8 mouse cellular contexts compared by ENCODE assay signal in genomic region chr7:25269545-25270271, GRCm38 (mm10). TPM values are rescaled to one million over a fixed set of nuclear protein-coding genes. Genes with fewer than 3 reads are reported as not detected.
DNase-seq lines count a peak whose midpoint lies in the region; ATAC-seq and TF ChIP-seq lines count a peak whose summit lies in the region.

No protein-coding gene starts in this region.

- no peak for DNase-seq in lung, postnatal 25 days (ENCODE audit: low spot score)
- DNase-seq in cerebellum, adult 9-10 months = peak; percentile 62
- DNase-seq in frontal cortex, postnatal 36 days (ENCODE audit: low spot score in 2 of 2) = no peak
- no peak for DNase-seq in frontal cortex, adult 2 months (ENCODE audit: extremely low spot score in 1 of 2, low spot score in 1 of 2)

- no peaks in the 10 kb centered on the region for H3K9me3 ChIP-seq in lung, embryonic 16.5 days (ENCODE audit: control insufficient read depth, low read length)
- H3K9me3 ChIP-seq in limb, embryonic 12.5 days = no peaks in the 10 kb centered on the region

- H3K9ac ChIP-seq in lung, embryonic 16.5 days (ENCODE audit: low read length) = peak overlapping the region; percentile 71
- H3K9ac ChIP-seq in limb, embryonic 12.5 days (replicated peaks) = peak overlapping the region; percentile 68; the same call in 1 of the 2 replicates

- H3K4me1 ChIP-seq in lung, embryonic 16.5 days (replicated peaks; ENCODE audit: control insufficient read depth, insufficient read depth, low read length) = peaks cover 17% of the 10 kb centered on the region
- H3K4me1 ChIP-seq in limb, embryonic 12.5 days (replicated peaks) = peaks cover 29% of the 10 kb centered on the region
- H3K4me1 ChIP-seq in olfactory bulb, adult 2 months (ENCODE audit: control insufficient read depth, insufficient read depth, low read length) = peaks cover 52% of the 10 kb centered on the region

- peak overlapping the region; percentile 19 for H3K27ac ChIP-seq in lung, embryonic 16.5 days (ENCODE audit: low read length)
- H3K27ac ChIP-seq in limb, embryonic 12.5 days = no peak overlapping the region
- H3K27ac ChIP-seq in olfactory bulb, adult 2 months (ENCODE audit: insufficient read depth, low read depth, low read length) = no peak overlapping the region

- no peak for TF ChIP-seq POLR2A in olfactory bulb, adult 2 months (IDR thresholded peaks at IDR 0.05; ENCODE audit: insufficient read depth, low read depth, low read length)

- H3K36me3 ChIP-seq in lung, embryonic 16.5 days (ENCODE audit: control insufficient read depth, insufficient read depth, low read length) = peaks cover 7% of the 10 kb centered on the region
- peaks cover 31% of the 10 kb centered on the region for H3K36me3 ChIP-seq in limb, embryonic 12.5 days

- no peak for ATAC-seq in lung, embryonic 16.5 days (ENCODE audit: low read depth)
- peak; percentile 5 for ATAC-seq in granulocyte monocyte progenitor cell, adult 5-6 weeks (replicated peaks; ENCODE audit: poor library complexity, severe bottlenecking)
- no peak for ATAC-seq in limb, embryonic 12.5 days (ENCODE audit: insufficient number of reproducible peaks, insufficient read depth, low FRiP score, low TSS enrichment, low read depth)

- H3K4me3 ChIP-seq in lung, embryonic 16.5 days (ENCODE audit: low read length) = peak overlapping the region; percentile 59
- H3K4me3 ChIP-seq in limb, embryonic 12.5 days (replicated peaks) = peak overlapping the region; percentile 72
- peak overlapping the region; percentile 17; the same call in 1 of the 2 replicates for H3K4me3 ChIP-seq in olfactory bulb, adult 2 months (ENCODE audit: insufficient read depth, low read depth, low read length)

- H3K27me3 ChIP-seq in lung, embryonic 16.5 days (ENCODE audit: control insufficient read depth, insufficient read depth, low read depth, low read length) = no peaks in the 10 kb centered on the region
- H3K27me3 ChIP-seq in limb, embryonic 12.5 days = no peaks in the 10 kb centered on the region

- TF ChIP-seq CTCF in olfactory bulb, adult 2 months (IDR thresholded peaks at IDR 0.05; ENCODE audit: insufficient read depth, low read depth, low read length) = no peak

- 79% methylated on average over 8 of the region's 8 CpGs for WGBS in lung, embryonic 16.5 days
- WGBS in limb, embryonic 12.5 days = 85% methylated on average over 8 of the region's 8 CpGs
- WGBS in olfactory bulb, adult 2 months = 52% methylated on average over 8 of the region's 8 CpGs

- peak overlapping the region; percentile 82 for H3K4me2 ChIP-seq in lung, embryonic 16.5 days (ENCODE audit: low read depth, low read length)
- peak overlapping the region; percentile 81 for H3K4me2 ChIP-seq in limb, embryonic 12.5 days

RNA-seq across cellular contexts. Expression of gene Cic, which starts 2.2 kb away (rescaled TPM):
- polyA plus RNA-seq in lung, embryonic 16.5 days (2015; fragmentation: Nextera tagmentation; extraction: Ambion mirVana) = 23.5 and 28.9 TPM in 2 replicates
- 130 and 136 TPM in 2 replicates for total RNA-seq in granulocyte monocyte progenitor cell, adult 5-6 weeks (2014; fragmentation: Nextera tagmentation)
- total RNA-seq in granulocyte monocyte progenitor cell, adult 5-6 weeks (2017) = 25.1 and 31.3 TPM in 2 replicates
- polyA plus RNA-seq in limb, embryonic 12.5 days (2016; fragmentation: Nextera tagmentation; extraction: Ambion mirVana) = 34.9 and 38.7 TPM in 2 replicates
- polyA plus RNA-seq in olfactory bulb, adult 2 months (2012; ENCODE audit: insufficient read depth, insufficient read length, low replicate concordance, missing spikeins) = 41.9 TPM in 1 of 2 replicates, not detected in the other
- 92.4 and 104 TPM in 2 replicates for polyA plus RNA-seq in frontal cortex, adult 2 months (2012; rRNA removed)

RNA-seq across cellular contexts. Expression of gene Erf, which starts 19.1 kb away (rescaled TPM):
- polyA plus RNA-seq in lung, embryonic 16.5 days (2015; fragmentation: Nextera tagmentation; extraction: Ambion mirVana) = 10.5 and 13.6 TPM in 2 replicates
- 10.5 and 10.7 TPM in 2 replicates for total RNA-seq in granulocyte monocyte progenitor cell, adult 5-6 weeks (2014; fragmentation: Nextera tagmentation)
- 5.3 and 6.0 TPM in 2 replicates for total RNA-seq in granulocyte monocyte progenitor cell, adult 5-6 weeks (2017)
- polyA plus RNA-seq in limb, embryonic 12.5 days (2016; fragmentation: Nextera tagmentation; extraction: Ambion mirVana) = 22.3 and 24.3 TPM in 2 replicates
- polyA plus RNA-seq in olfactory bulb, adult 2 months (2012; ENCODE audit: insufficient read depth, insufficient read length, low replicate concordance, missing spikeins) = not detected in 2 replicates
- 38.9 TPM in 2 replicates for polyA plus RNA-seq in frontal cortex, adult 2 months (2012; rRNA removed)

RNA-seq across cellular contexts. Expression of gene Pafah1b3, which starts 28.1 kb away (rescaled TPM):
- 170 and 173 TPM in 2 replicates for polyA plus RNA-seq in lung, embryonic 16.5 days (2015; fragmentation: Nextera tagmentation; extraction: Ambion mirVana)
- 17.2 and 41.6 TPM in 2 replicates for total RNA-seq in granulocyte monocyte progenitor cell, adult 5-6 weeks (2014; fragmentation: Nextera tagmentation)
- total RNA-seq in granulocyte monocyte progenitor cell, adult 5-6 weeks (2017) = 16.1 and 17.4 TPM in 2 replicates
- 288 and 295 TPM in 2 replicates for polyA plus RNA-seq in limb, embryonic 12.5 days (2016; fragmentation: Nextera tagmentation; extraction: Ambion mirVana)
- not detected in 2 replicates for polyA plus RNA-seq in olfactory bulb, adult 2 months (2012; ENCODE audit: insufficient read depth, insufficient read length, low replicate concordance, missing spikeins)
- polyA plus RNA-seq in frontal cortex, adult 2 months (2012; rRNA removed) = 33.5 and 43.0 TPM in 2 replicates

RNA-seq across cellular contexts. Expression of gene Prr19, which starts 31.5 kb away (rescaled TPM):
- polyA plus RNA-seq in lung, embryonic 16.5 days (2015; fragmentation: Nextera tagmentation; extraction: Ambion mirVana) = 0.13 TPM in 1 of 2 replicates, not detected in the other
- total RNA-seq in granulocyte monocyte progenitor cell, adult 5-6 weeks (2014; fragmentation: Nextera tagmentation) = not detected in 2 replicates
- not detected in 2 replicates for total RNA-seq in granulocyte monocyte progenitor cell, adult 5-6 weeks (2017)
- 0.66 and 0.86 TPM in 2 replicates for polyA plus RNA-seq in limb, embryonic 12.5 days (2016; fragmentation: Nextera tagmentation; extraction: Ambion mirVana)
- not detected in 2 replicates for polyA plus RNA-seq in olfactory bulb, adult 2 months (2012; ENCODE audit: insufficient read depth, insufficient read length, low replicate concordance, missing spikeins)
- 0.17 and 0.28 TPM in 2 replicates for polyA plus RNA-seq in frontal cortex, adult 2 months (2012; rRNA removed)

RNA-seq across cellular contexts. Expression of gene Gsk3a, which starts 32.1 kb away (rescaled TPM):
- 7.1 and 8.2 TPM in 2 replicates for polyA plus RNA-seq in lung, embryonic 16.5 days (2015; fragmentation: Nextera tagmentation; extraction: Ambion mirVana)
- 76.4 and 110 TPM in 2 replicates for total RNA-seq in granulocyte monocyte progenitor cell, adult 5-6 weeks (2014; fragmentation: Nextera tagmentation)
- 41.8 and 45.8 TPM in 2 replicates for total RNA-seq in granulocyte monocyte progenitor cell, adult 5-6 weeks (2017)
- 16.9 and 19.4 TPM in 2 replicates for polyA plus RNA-seq in limb, embryonic 12.5 days (2016; fragmentation: Nextera tagmentation; extraction: Ambion mirVana)
- not detected in 2 replicates for polyA plus RNA-seq in olfactory bulb, adult 2 months (2012; ENCODE audit: insufficient read depth, insufficient read length, low replicate concordance, missing spikeins)
- polyA plus RNA-seq in frontal cortex, adult 2 months (2012; rRNA removed) = 241 and 244 TPM in 2 replicates

Comparison
In these comparisons a context has a peak if more than half of its experiments do, and no peak if none do; other contexts are left out.
1. H3K4me3 ChIP-seq: peak in every context shown above with its lines; median percentile 72 in limb, embryonic 12.5 days; 59 in lung, embryonic 16.5 days; 17 in olfactory bulb, adult 2 months.
2. RNA of gene Erf, which starts 19.1 kb away (polyA plus RNA-seq): 38.9 TPM in frontal cortex, adult 2 months, 22.3 to 24.3 TPM in limb, embryonic 12.5 days and 10.5 to 13.6 TPM in lung, embryonic 16.5 days; not detected in olfactory bulb, adult 2 months; every median in the first group is over 10 times any median in the second.